Mouse (Mus musculus): ENCODE measurements around the gene A630001G21Rik.
"Not testable (repeated sequence)": the region's sequence is repeated elsewhere in the genome, so short reads cannot be mapped to it uniquely, and the experiment has no call there.

A630001G21Rik gene

DNA sequence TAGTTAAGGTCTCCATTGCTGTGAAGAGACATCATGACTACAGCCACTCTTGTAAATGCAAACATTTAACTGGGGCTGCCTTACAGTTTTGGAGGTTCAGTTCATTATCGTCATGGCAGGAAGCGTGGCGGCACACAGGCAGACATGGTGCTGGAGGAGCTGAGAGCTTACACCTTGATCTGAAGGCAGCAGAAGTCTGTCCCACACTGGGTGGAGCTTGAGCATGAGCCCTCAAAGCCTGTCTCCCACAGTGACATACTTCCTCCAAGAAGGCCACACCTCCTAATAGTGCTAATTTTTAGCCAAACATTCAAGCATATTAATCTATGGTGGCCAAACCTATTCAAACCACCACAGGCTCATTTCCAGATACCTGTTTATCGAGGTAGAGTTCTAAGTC is at the start of gene A630001G21Rik:
Gene A630001G21Rik (minus strand): TSS at position 208 of the 400 bp plus-strand sequence.
- DNase-seq (ENCODE audit: low read depth, low spot score) = no peak

DNA sequence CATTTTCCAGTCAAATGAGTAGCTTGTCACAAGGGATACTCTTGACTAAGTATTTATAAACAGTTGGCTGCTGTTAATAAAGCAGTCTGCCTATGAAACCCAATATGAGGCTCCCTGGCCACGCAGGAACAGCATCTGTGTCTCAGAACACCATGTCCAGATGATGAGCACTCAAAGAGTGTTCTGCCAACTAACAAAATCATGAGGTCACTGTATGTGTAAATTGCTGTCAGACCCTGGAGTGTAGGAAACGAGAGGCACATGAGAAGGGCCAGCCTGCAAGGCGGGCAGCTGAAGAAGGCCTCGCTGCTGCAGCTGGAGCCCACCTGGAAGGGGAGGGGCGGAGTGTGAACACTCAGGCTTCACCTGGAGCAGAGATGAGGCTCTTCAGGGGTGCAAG is 48.7 kb upstream of the A630001G21Rik start:
- no peak for DNase-seq (ENCODE audit: low read depth, low spot score)

DNA sequence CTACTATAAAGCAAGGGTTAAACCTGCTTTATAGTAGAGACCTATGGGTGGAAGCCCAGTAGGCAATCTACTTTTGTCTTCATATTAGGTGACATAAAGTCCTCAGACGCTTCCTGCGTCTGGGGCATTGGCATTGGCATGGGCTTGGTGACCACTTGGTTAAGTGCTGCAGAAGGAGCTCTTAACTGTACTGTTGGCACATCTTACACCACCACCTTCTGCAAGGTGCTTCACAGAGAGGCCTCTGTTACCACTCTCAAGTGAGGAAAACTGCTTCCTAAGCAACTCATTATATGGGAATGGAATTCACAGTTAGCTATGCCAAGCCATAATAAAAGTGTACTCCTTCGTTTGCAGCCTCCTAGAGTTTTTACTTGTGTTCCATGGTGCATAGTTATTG is 46.5 kb upstream of the A630001G21Rik start:
- no peak for DNase-seq (ENCODE audit: low read depth, low spot score)

DNA sequence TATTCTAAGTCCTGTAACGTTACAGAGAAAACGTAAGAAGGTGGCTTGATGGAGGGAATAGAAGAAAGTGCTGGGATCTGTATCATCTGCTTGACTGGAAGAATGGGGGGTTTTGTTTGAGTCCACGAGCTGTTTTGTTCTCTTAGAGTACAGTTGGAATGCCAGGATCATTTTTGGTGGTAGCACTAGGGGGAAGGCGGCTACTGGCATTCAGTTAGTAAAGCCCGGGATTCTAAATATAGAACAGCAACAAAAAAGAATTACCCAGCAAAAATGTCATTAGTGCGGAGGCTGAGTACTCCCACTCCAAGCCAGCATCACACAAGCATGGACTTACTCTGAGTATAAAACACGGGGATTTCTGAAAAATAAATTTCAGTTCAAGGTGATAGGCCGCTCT is 43.8 kb upstream of the A630001G21Rik start:
- DNase-seq (ENCODE audit: low read depth, low spot score) = no peak

DNA sequence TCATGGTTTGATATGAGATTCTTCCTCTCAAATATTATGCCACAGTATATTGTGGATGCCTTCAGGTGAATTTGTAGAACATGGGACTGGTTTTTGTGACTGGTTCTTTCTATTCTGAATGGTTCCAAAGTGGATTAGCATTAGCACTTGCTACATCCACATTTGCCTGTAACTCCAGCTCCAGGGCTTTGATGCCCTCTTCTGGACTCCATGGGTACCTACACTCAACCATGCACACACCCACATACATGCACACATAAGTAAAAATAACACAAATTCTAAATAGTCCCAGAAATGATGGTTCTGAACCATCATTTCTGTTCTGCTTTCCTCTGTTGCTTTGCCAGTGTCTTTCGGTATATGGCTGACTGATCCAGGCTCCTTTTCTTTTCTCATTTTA is 41.3 kb upstream of the A630001G21Rik start:
- DNase-seq (ENCODE audit: low read depth, low spot score) = no peak

DNA sequence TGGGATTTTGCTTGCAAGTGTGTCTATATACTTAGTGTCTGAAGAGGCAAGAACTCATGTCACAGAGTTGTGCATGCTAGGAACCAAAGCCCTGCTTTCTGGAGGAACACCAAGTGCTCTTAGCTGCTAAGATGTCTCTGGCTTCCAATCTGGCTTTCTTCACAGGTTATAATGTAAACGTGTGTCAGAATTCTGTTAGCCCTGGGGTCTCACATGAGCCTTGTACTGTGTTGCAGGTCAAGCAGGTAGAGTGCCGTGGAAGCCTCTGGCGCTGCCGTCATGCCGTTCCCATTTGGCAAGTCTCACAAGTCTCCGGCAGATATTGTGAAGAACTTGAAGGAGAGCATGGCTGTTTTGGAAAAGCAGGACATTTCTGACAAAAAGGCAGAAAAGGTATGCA is 39.7 kb upstream of the A630001G21Rik start:
- DNase-seq (ENCODE audit: low read depth, low spot score) = no peak

DNA sequence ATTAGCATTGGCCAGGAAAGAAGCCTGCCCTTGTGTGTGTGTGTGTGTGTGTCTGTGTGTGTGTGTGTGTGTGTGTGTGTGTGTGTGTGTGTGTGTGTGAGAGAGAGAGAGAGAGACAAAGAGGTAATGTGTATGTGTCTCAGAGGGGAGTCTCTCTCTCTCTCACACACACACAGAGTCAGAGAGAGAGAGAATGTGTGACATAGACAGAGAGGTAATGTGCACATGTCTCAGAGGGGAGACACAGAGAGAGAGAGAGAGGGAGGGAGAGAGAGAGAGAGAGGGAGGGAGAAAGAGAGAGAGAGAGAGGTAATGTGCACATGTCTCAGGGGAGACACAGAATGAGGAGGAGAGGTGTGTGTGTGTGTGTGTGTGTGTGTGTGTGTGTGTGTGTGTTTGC is 35.8 kb upstream of the A630001G21Rik start:
- DNase-seq (ENCODE audit: low read depth, low spot score) = not testable (repeated sequence)

DNA sequence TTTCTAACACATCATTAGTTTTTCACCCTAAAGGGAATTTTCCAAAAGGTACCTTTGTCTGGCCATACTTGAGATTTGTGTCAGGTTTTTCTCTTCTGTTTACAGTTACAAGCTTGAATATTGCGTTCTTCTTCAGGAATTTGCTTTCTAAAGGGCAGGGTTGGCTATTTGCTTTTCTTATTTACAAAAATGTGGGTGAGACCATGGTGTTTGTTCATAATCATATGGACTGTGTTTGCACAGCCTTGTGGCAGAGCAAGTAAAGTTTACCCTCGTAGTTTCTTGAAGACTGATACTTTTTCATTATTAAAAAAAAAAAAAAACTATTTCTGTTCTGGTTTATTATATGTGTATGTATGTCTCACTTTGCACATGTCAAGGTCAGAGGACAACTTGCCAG is 32.3 kb upstream of the A630001G21Rik start:
- DNase-seq (ENCODE audit: low read depth, low spot score) = no peak

DNA sequence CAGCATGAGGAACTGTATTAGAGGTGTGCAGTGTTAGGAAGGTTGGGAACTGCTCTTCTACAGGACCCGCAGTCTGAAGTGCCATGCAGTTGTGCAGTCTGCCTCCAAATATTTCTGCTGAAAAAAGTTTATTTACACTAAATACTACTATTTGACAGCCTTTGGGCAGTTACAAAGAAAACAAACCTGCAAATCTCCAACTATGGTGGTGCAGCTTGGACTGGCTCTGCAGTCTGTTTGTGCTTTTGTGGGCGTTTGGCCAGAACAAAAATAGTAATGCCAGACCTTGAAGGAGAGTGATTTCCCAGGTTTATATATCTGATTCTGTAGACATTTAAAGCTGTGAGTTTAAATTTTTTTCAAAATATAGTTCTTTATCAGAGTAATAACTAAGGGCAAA is 31.9 kb upstream of the A630001G21Rik start:
- no peak for DNase-seq (ENCODE audit: low read depth, low spot score)

DNA sequence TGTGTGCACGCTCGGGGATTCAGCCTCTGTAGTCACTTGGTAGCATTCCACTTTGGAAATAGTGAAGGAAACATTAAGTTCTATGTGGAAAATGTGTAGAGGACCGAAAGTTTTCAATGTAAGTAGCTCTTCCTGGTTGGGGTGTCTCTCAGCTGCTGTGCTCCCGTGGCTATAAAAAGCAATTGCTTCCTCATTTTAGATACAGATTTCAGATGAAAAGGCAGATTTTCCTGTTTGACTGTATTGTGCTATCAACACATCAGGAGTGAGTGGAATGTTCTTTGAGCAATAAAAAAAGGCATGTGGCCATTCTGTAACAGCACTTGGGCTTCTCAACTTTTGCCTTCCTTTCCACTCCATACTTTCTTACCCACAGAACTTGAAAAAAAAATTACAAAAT is 30.8 kb upstream of the A630001G21Rik start:
- DNase-seq (ENCODE audit: low read depth, low spot score) = no peak

DNA sequence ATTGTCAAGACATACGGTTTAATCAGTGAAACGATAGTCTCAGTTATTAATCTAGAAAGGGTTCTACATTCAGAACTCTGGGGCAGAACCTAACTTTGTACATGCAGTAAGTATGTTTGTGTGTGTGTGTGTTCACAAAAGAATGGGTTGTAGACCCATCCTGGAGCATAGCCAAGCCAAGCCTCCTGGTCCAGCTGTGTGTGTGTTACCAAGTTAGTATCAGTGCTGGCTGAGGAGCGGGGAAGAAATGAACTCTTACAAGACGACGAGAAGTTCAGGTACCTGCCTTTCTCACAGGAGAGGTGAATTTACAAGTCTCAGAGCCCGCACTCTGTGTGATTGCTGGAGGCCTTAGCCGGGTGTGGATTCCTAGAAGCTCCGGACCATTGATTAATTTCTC is 26.1 kb upstream of the A630001G21Rik start:
- DNase-seq (ENCODE audit: low read depth, low spot score) = no peak

DNA sequence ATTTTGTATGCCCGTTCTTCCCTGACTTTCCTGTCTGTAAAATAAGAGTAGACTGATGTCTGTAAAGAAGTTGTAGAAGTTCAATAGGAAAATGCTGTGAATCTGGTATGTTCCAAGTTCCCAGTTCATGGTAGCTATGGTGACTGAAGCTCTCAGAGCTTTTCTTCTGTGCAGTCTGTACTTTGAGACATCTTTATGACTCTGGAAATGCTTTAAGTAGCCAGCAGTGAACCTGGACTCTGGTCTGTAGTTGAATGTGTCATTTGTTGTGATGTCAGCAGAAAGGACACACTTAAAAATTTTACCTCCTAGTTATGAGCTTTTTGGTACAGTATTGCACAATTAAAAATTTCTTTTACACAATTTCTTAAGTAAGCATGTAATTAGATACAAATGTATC is 24.1 kb upstream of the A630001G21Rik start:
- DNase-seq (ENCODE audit: low read depth, low spot score) = no peak

DNA sequence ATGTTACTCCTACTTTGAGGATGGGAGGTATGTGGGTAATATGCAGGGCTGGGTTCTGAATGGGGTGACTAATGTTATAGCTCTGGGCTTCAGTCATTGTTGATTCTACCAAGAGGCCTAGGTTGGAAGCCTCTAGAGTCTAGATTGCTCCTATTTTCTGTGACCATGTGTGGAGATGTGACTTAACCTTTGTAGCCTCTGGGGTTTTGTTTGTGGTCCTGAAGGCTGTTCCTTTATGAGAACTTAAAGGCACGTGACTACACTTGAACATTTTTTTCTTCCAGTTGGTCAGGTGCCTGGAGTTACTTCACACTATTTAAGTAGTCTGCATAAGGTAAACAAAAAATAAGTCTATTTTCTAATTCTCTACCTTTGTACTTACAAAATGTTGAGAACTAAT is 21.3 kb upstream of the A630001G21Rik start:
- no peak for DNase-seq (ENCODE audit: low read depth, low spot score)

DNA sequence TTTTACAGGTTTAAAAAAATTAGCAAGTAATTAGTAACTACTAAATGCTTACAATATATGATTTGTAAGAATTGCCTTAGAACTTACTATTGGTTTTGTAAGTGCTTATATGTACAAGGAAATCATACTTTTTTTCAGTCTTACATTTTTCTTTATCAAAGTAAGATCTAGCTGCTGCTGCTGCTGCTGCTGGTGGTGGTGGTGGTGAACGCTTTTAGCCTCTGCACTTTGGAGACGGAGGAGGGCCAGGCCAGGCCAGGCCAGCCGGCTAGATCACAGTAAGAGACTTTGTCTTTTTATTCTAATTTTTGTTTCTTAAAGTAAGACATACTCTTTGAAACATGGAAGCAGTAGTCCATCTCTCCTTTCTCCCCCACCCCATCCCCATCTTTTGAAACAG is 16.8 kb upstream of the A630001G21Rik start:
- no peak for DNase-seq (ENCODE audit: low read depth, low spot score)

DNA sequence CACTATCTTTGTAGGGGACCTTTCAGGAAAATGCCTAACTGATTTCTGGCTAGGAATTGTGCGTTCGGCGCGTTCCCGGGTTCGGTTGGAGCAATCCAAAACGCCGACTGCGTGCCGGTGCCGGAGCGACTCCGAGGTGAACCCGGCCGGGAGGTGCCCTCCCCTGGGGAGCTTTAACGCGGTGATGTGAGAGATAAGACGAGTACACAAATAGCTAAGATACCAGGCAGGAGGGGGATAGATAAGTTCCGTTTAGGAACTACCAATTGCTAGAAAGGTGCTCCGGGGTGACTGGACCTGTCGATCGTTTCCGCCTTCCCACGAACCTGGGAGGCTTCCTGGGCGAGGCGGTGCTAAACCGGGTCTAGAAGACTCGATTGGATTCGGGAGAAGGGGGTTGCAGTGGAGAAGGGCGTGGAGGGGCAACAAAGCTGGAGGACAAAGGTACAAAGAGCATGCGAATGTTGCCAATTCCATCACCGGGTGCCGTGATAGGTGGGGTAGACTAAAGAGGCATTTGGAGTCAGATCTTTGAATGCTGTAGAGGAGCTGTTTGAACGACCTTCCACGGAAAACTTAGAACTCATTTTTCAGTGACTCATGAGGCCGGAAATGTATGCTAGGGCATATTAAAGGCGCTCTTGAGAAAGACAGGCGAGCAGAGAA is 15.8 kb upstream of the A630001G21Rik start:
- DNase-seq (ENCODE audit: low read depth, low spot score) = peak; percentile 5

DNA sequence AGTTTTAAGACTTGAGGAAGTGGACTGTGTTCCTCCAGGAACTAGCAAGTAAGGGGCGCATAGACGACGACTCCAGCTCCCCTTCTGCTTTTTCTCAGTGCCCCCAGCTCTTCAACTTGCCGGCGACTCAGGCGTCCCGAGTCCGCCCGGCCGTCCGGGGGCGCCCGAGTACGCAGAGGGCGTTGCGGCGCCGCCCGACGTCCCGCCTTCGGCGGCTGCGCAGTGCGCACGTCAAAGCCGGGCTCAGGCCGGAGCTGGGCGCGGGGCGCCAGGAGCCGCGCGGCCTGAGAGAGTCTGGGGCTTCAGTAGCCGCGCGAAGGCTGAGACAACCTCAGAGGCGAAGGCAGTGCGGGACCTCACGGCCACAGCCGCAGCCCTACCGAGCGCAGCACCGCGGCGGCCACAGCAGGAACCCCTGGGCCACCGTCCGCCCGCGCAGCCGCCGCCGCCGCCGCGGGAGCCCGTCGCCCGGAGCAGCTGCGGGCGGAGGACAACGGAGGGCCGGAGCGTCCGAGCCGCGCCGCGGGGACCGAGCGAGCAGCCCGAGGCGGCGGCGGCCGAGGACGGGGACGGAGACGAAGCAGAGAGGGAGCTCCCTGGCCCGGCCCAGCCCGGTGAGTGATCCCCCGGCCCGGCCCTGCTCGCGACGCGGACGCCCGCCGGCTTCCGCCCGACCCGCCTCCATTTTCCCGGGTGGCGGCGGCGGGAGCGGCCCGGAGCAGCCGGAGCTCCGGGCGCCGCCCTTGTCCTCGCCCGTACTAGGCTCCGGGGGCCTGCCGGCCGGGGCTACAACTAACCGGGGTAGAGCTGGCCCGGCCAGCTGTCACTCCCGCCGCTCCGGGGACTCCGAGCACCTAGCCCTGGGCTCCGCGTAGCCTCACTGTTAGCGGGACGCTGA is 15.0 kb upstream of the A630001G21Rik start, which contains the start of gene Cab39:
Gene Cab39 (plus strand): TSS at position 234 of the 898 bp plus-strand sequence.
- peak; percentile 86 for DNase-seq (ENCODE audit: low read depth, low spot score)

DNA sequence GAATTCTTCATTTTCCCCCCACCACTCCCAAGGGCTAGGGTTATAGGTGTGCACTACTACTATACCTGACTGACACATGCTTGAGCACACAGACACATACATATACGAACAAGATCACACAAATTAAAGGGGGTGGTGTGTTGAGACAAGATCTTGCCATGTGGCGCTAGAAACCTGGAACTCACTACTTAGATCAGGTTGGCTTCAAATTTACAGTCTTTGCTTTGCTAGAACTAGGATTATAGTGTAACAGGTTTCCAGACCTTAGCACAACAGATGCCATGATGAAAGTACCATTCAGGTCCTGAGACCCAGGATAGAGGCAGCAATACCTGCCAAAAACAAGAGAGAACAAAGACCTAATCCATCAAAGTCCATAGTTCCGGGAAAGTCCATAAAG is 13.0 kb upstream of the A630001G21Rik start:
- no peak for DNase-seq (ENCODE audit: low read depth, low spot score)

DNA sequence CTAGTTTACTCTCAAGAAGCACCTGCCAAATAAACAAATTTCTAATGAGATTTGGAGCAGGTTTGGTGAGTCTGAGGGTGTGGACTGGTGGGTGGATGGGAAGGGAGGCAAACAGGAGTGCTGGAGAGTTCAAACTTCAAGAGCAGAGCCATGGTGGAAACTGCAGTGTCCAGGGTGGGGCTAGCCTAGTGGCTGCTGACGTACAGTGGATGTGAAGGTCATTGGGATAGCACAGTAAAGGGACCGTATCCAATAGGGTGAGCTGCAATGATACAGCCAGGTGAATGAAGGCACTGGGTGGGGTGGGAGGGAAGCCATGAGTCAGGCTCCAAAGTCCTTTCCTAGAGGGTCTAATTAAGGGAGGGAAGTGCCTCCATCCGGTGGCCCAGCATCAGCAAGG is 12.1 kb upstream of the A630001G21Rik start:
- DNase-seq (ENCODE audit: low read depth, low spot score) = no peak

DNA sequence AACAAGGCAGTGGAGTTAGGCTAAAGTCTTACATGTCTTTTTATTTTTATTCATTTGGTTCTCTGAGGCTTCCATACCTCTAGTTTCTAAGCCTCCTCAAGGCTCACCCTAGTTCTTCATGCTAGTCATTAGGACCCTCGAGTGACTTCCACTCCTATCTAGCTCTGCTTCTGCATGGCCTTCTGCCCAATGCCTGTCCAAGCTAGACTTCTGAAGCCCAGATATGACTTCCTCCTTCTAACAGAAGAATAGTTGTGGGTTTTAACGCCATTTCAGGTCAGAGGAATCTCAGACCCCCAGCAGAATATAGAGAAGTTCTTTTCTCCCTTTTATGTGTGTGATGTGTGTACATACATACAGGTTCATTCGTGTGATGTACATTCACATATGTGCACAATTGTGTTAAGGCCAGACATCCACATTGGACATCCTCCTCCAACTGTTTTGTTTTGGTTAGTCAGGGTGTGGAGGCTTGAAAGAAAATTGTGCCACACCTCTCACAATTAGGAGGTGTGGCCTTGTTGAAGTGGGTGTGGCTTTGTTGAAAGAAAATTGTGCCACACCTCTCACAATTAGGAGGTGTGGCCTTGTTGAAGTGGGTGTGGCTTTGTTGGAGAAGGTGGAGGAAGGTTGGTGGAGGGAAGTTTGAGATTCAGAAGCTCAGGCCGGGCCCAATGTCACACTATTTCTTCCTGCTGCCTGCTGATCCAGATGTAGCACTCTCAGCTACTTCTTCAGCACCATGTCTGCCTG is 1.2 kb upstream of the A630001G21Rik start:
- no peak for DNase-seq (ENCODE audit: low read depth, low spot score)

DNA sequence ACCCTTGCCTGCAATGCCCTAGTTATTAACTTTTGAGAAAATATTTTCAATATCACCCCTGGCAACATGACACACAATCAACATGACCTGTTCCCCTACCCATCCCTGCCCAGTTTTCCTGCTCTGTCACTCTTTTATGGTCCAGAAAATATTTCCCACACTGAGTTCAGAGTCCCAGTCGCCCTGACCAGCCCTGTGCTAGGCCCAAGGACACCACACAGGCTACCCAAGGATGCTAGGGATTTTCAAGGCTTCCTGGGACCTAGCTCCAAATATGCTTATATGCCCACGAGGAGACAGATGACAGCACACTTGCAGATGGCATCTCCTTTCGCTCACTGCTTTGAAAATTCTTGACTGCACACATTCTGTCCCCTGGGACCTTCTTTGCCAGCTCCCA is 569 bp upstream of the A630001G21Rik start:
- DNase-seq (ENCODE audit: low read depth, low spot score) = no peak

DNA sequence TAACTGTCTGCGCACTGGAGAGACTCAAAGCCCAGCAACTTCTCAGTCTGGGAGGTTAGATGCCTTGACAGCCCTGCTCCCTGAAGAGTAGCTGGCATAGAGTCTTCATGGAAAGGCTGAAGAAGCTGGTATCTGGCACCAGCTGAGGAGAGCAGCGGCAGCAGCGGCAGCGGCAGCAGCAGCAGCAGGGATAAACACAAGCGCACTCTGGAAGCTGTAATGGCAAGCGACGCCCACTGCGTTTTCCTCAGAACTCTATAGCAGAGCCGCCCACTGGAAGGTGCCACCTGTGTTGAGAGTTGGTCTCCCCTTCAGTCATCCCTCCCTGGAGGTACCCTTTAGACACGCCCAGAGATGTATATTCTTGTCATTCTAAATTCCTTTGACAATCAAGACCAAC is 2.3 kb downstream of the A630001G21Rik start:
- no peak for DNase-seq (ENCODE audit: low read depth, low spot score)

DNA sequence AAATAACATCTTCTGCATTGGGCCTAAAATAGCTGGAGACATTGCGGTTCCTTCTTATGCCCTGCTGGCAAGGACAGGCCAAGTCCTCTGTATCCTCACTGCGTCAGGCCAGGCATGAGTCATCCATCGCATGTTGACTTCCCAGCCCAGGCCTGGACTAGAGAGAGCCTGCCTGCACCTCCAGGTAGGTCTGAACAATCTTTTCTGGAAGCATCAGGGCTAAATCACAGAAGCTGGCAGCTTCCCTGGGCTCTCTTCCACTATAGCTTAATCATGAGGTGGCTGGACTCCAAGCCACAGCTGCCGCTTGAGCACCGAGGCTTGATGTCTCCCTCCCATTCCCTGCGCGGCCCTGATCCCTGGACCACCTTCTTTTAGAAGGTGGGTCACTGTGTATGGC is 3.3 kb downstream of the A630001G21Rik start:
- DNase-seq (ENCODE audit: low read depth, low spot score) = no peak
